Mouse (Mus musculus) heart, postnatal 0 days (tissue): ENCODE results near the gene Il9.

Source experiments
- CTCF ChIP-seq: IDR thresholded peaks from 2 replicates; pipeline ENCODE4 v1.5.1; 2016; ENCODE audit warnings: antibody characterized with exemption, control low read depth, low read depth
- EP300 ChIP-seq: IDR thresholded peaks from 2 replicates; pipeline ENCODE4 v1.6.1; 2016; ENCODE audit warnings: antibody characterized with exemption, low read depth

- TF ChIP-seq CTCF (no peak), EP300 (no peak)
Measured at GRCm38 (mm10) chr13:56526871-56527270, 44.8 kb upstream of the Il9 start.
